Mouse (Mus musculus): Measurements from ENCODE around the gene Dusp9.

DNA sequence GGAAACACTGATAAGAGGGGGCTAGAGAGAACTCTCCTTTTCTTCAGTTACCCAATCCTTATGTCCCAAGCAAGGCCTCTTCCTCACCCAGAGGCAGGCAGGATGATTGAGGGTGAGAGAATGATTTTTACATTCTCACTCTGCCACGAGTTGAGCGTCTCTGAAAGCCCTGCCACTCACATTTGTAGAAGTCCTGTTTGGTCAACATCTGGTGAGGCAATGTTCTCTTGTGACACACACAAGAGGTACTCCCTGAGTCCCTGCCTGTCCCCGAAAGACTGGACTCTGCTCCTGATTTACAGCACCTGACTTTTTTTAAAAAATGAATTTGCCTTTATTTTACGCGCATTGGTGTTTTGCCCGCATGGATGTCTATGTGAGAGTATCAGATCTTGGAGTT is 14.2 kb downstream of the Dusp9 start:
- TF ChIP-seq GATA1 (IDR thresholded peaks at IDR 0.05; ENCODE audit: borderline replicate concordance, low read length) (no peak), FLI1 (IDR thresholded peaks at IDR 0.05; ENCODE audit: low read length) (no peak)

Data from megakaryocyte, embryonic 14.5 days (primary cell).